Mouse (Mus musculus) MEL (cell line): ENCODE measurements around the gene Gm5475.

Source experiments
- BHLHE40 ChIP-seq: IDR thresholded peaks from 2 replicates; pipeline ENCODE4 v1.6.1; 2012; ENCODE audit warnings: low read depth, mild to moderate bottlenecking, inconsistent platforms, low read length, improper control_type of control experiment, borderline replicate concordance
- CTCF ChIP-seq, 3 experiments: IDR thresholded peaks in 2 of 3; conservative IDR thresholded peaks in 1 of 3; 2 replicates each; pipeline ENCODE4 v1.5.1; 2011 to 2012; ENCODE audit warnings: low read length in 3 of 3, low read depth in 2 of 3, mild to moderate bottlenecking in 2 of 3, improper control_type of control experiment in 1 of 3, inconsistent platforms in 1 of 3, mixed read lengths in 1 of 3, moderate library complexity in 1 of 3; ENCODE audit not compliant: control insufficient read depth in 1 of 3, insufficient read depth in 1 of 3, poor library complexity in 1 of 3, severe bottlenecking in 1 of 3
- E2F4 ChIP-seq: IDR thresholded peaks from 2 replicates; pipeline ENCODE4 v1.6.1; 2011; ENCODE audit warnings: low read depth, low read length, improper control_type of control experiment, borderline replicate concordance
- EP300 ChIP-seq, 2 experiments: IDR thresholded peaks; 2 replicates each; pipeline ENCODE4 v1.6.1; 2011; ENCODE audit warnings: improper control_type of control experiment in 2 of 2, low read length in 2 of 2, low read depth in 1 of 2, mild to moderate bottlenecking in 1 of 2
- GATA1 ChIP-seq: IDR thresholded peaks from 2 replicates; pipeline ENCODE4 v1.6.1; 2011; ENCODE audit warnings: low read depth, low read length, improper control_type of control experiment
- JUND ChIP-seq: IDR thresholded peaks from 2 replicates; pipeline ENCODE4 v1.6.1; 2011; ENCODE audit warnings: low read depth, mild to moderate bottlenecking, improper control_type of control experiment, low read length
- MAFK ChIP-seq: IDR thresholded peaks from 2 replicates; pipeline ENCODE4 v1.6.1; 2011; ENCODE audit warnings: low read depth, mild to moderate bottlenecking, low read length, improper control_type of control experiment, borderline replicate concordance
- MEF2A ChIP-seq: IDR thresholded peaks from 2 replicates; pipeline ENCODE4 v1.6.1; 2014; ENCODE audit warnings: low read depth, mild to moderate bottlenecking, inconsistent platforms, low read length, improper control_type of control experiment; ENCODE audit not compliant: poor library complexity, insufficient replicate concordance, severe bottlenecking; ENCODE audit errors: extremely low read depth
- NELFE ChIP-seq: IDR thresholded peaks from 2 replicates; pipeline ENCODE4 v1.6.1; 2011; ENCODE audit warnings: low read depth, low read length, improper control_type of control experiment
- POLR2A ChIP-seq, 2 experiments: IDR thresholded peaks; 2 replicates each; pipeline ENCODE4 v1.6.1; 2011 to 2012; ENCODE audit warnings: low read length in 2 of 2, mild to moderate bottlenecking in 2 of 2, control low read depth in 1 of 2, improper control_type of control experiment in 1 of 2, low read depth in 1 of 2, moderate library complexity in 1 of 2; ENCODE audit not compliant: control insufficient read depth in 1 of 2, insufficient read depth in 1 of 2, poor library complexity in 1 of 2
- TAL1 ChIP-seq: IDR thresholded peaks from 2 replicates; pipeline ENCODE4 v1.6.1; 2012; ENCODE audit warnings: mild to moderate bottlenecking, inconsistent platforms, low read length, moderate library complexity, mixed read lengths
- TBP ChIP-seq: IDR thresholded peaks from 2 replicates; pipeline ENCODE4 v1.8.0; 2011; ENCODE audit warnings: low read depth, low read length, improper control_type of control experiment
- USF1 ChIP-seq: IDR thresholded peaks from 2 replicates; pipeline ENCODE4 v1.6.1; 2014; ENCODE audit warnings: low read depth, mild to moderate bottlenecking, inconsistent platforms, low read length, improper control_type of control experiment, moderate library complexity
- ZC3H11A ChIP-seq: IDR thresholded peaks from 2 replicates; pipeline ENCODE4 v1.6.1; 2012; ENCODE audit warnings: low read depth, mild to moderate bottlenecking, inconsistent platforms, low read length, improper control_type of control experiment

- TF ChIP-seq CTCF (IDR thresholded peaks at IDR 0.05 in 2 of 3, conservative IDR thresholded peaks at IDR 0.05 in 1 of 3; ENCODE audit: control insufficient read depth in 1 of 3, insufficient read depth in 1 of 3, low read depth in 2 of 3, low read length in 3 of 3, poor library complexity in 1 of 3, severe bottlenecking in 1 of 3) (no peak), NELFE (no peak), EP300 (IDR thresholded peaks at IDR 0.05; ENCODE audit: low read depth in 1 of 2, low read length in 2 of 2) (no peak), MEF2A (no peak), USF1 (no peak), ZC3H11A (no peak), TBP (no peak), TAL1 (no peak), GATA1 (no peak), MAFK (no peak), E2F4 (no peak), BHLHE40 (no peak), POLR2A (IDR thresholded peaks at IDR 0.05; ENCODE audit: control insufficient read depth in 1 of 2, insufficient read depth in 1 of 2, low read depth in 1 of 2, low read length in 2 of 2, poor library complexity in 1 of 2) (no peak), JUND (no peak)
Observed at GRCm38 (mm10) chr15:100413306-100413705, 8.6 kb upstream of the Gm5475 start.
